Mouse (Mus musculus) G1E (cell line): ENCODE measurements around the gene Abr.

Experiments
- CTCF ChIP-seq: IDR thresholded peaks from 2 replicates; pipeline ENCODE4 v1.5.1; 2012; ENCODE audit warnings: low read depth, low read length, inconsistent platforms, mixed read lengths
- GATA1 ChIP-seq: IDR thresholded peaks from 2 replicates; pipeline ENCODE4 v1.6.1; 2012; ENCODE audit warnings: borderline replicate concordance, low read length, inconsistent platforms, mixed read lengths
- POLR2AphosphoS5 ChIP-seq: IDR thresholded peaks from 2 replicates; pipeline ENCODE4 v1.6.1; 2012; ENCODE audit warnings: low read depth, low read length, inconsistent platforms; ENCODE audit not compliant: insufficient replicate concordance
- TAL1 ChIP-seq: conservative IDR thresholded peaks from 2 replicates; pipeline ENCODE4 v1.6.1; 2012; ENCODE audit warnings: low read depth, low read length, inconsistent platforms, mixed read lengths

DNA sequence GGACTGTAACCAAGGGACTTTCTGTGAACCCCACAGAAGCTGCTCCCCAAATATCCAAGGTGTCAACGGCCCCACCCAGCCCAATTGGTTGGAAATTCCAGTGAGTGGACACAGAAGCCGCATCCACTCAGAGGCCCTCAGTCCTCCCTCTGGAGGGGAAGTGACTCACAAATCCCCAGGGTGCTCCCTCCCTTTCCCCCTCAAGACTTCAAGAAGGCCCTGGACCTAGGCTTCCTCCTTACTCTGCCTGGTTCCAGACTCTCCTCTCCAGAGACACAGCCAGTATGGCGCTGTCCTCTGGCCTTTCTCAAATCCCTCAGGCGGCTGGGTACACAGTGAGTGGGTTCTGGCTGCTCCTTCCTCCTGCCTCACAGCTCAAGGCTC is 124.4 kb downstream of the Abr start:
- no peak for TF ChIP-seq GATA1
- no peak for TF ChIP-seq CTCF
- TF ChIP-seq POLR2AphosphoS5 = no peak
- TF ChIP-seq TAL1 = no peak
